Mouse (Mus musculus) ES-E14 (cell line): ENCODE results near the gene Pde4d.

Experiments
- CHD2 ChIP-seq: IDR thresholded peaks from 2 replicates; pipeline ENCODE4 v1.6.1; 2014; ENCODE audit warnings: mild to moderate bottlenecking, low read depth, low read length, inconsistent platforms
- MAFK ChIP-seq: IDR thresholded peaks from 2 replicates; pipeline ENCODE4 v1.6.1; 2014; ENCODE audit warnings: mild to moderate bottlenecking, low read depth, low read length, inconsistent platforms; ENCODE audit not compliant: insufficient read depth
- ZNF384 ChIP-seq: IDR thresholded peaks from 2 replicates; pipeline ENCODE4 v1.6.1; 2012; ENCODE audit warnings: low read depth, low read length, inconsistent platforms

GRCm38 (mm10) chr13:109243160-109243559 is 793.4 kb downstream of the Pde4d start:
- no peak for TF ChIP-seq ZNF384
- TF ChIP-seq MAFK, result no peak
- TF ChIP-seq CHD2, result no peak
